Mouse (Mus musculus) kidney, adult 2 months (tissue): ENCODE measurements around the gene Purb.

Experiments used
- CTCF ChIP-seq: fragments of 200-500 bp; conservative IDR thresholded peaks from 2 replicates; pipeline ENCODE4 v1.5.1; 2011; ENCODE audit warnings: low read depth, mild to moderate bottlenecking, control low read depth, low read length, moderate library complexity, mixed read lengths; ENCODE audit not compliant: insufficient read depth, insufficient read length
- POLR2A ChIP-seq: fragments of 200-500 bp; IDR thresholded peaks from one replicate; pipeline ENCODE4 v1.6.1; 2011; ENCODE audit warnings: low read depth, low read length, control low read depth

GRCm38 (mm10) chr11:6445951-6446350, 29.8 kb downstream of the Purb start:
- no peak for TF ChIP-seq CTCF
- TF ChIP-seq POLR2A = no peak
